Mouse (Mus musculus) inflammation-experienced regulatory T-cells (primary cell): ENCODE measurements around the gene Ikzf2. TPM values are rescaled to one million over a fixed set of nuclear protein-coding genes. Genes with fewer than 3 reads are reported as not detected.

ENCODE experiments used
- polyA plus RNA-seq, 2 experiments: library from polyadenylated mRNA; unstranded; fragments of 100-300 nt; shearing (Covaris generic); gene quantifications; one replicate each; pipeline ENCODE4 v1.2.1; 2017

Ikzf2 gene
- polyA plus RNA-seq: 100 to 1,000 TPM; 226 to 422 TPM

GRCm38 (mm10) chr1:69687076-69687991 lies at the start of gene Ikzf2:
Ikzf2 (minus strand) TSS chr1:69687245.

Other genes with a start within 250 kb of the Ikzf2 start
- 1 to 10 TPM in 1 of 2 experiments, under 1 TPM in 1; 0.94 to 1.1 TPM for gene Spag16, start 139.7 kb upstream of the Ikzf2 start, polyA plus RNA-seq